Mouse (Mus musculus) retina, adult 2 months (tissue): ENCODE results near the gene Tnfsf8.

Experiments
- DNase-seq: peaks from one replicate; pipeline ENCODE4 v3.0.0-alpha.2; 2012; ENCODE audit warnings: low read depth, low spot score

Tnfsf8 gene

GRCm38 (mm10) chr4:63860688-63861540 lies at the start of gene Tnfsf8:
Gene Tnfsf8, minus strand, starts transcription at chr4:63861347.
- no peak for DNase-seq

- DNase-seq = no peak
Measured at GRCm38 (mm10) chr4:63908511-63908910, 47.4 kb upstream of the Tnfsf8 start.

GRCm38 (mm10) chr4:63907473-63907872 lies 46.3 kb upstream of the Tnfsf8 start:
- no peak for DNase-seq

DNA sequence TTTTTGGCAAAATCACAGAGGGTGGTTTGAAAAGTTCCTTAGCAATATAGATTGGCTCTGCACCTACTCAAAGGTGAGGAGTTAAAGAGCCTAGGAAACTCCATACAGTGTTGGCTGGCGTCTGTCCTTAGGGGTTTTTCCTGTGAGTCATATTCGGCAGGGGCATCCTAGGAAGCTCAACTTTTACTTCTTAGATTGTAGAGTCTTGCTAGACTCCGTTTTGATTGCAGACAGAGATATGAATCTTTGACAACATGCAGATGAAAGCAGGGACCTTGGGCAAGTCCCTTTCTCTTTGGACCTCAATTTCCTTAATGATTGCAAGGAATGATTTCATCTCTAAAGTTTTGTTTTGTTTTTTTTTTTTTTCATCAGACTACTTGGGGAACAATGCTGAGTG lies 44.9 kb upstream of the Tnfsf8 start:
- no peak for DNase-seq

GRCm38 (mm10) chr4:63899081-63899523 lies 38.0 kb upstream of the Tnfsf8 start:
- DNase-seq = no peak

DNA sequence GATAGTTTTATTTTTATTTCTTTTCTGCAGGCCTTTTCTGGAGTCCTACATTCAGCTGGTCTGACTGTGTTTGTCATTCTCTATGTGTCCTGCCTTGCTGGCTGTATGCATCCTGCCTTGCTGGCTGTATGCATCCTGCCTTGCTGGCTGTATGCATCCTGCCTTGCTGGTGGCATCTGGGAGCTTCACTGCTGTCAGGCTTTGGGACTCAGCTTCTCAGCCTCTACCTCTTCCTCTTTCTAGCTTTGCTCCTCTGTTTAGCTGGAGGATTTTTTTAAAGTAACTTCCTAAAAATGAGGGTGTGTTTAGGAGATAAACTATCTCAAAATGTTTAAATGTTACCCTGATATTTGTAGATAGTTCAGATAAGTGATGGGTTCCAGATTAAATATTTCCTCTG lies 36.0 kb upstream of the Tnfsf8 start:
- DNase-seq = no peak

DNA sequence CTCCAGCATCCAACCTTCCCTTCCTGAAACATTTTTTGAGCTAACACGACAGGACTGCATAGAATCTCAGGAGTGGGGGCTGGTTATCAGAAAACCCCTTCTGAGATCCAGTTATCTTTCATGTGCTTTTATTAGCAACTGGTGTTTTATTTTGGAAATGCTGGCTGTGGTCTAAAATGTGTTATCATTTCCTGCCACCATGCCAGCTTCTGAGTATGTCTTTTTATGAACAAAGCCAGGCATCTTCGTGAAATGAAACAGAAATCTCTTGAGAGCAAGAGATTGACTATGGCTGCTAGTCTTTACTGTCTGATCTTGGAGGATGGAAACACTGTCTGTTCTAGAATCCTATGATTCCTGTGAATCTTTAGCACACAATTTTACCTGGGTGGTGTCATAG lies 25.0 kb upstream of the Tnfsf8 start:
- no peak for DNase-seq

DNA sequence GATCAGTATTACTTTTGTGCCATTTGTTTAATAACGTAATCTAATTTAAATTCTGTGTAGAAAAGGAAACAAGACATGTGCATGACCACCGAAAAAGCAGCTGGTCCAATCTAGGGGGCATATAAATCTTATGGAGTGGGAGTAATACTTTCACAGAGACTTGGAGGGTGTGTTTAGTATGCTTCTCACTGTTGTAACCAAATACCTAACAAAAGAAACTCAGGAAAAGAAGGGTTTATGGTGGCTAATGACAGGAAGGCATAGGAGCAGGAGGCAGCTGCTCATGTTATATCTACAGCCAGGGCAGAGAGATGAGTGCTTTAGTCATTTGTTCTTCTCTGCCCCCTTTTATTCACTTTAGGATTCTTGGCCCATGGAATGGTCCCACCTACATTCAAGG lies 15.6 kb upstream of the Tnfsf8 start:
- DNase-seq = no peak

GRCm38 (mm10) chr4:63875480-63875879 lies 14.3 kb upstream of the Tnfsf8 start:
- no peak for DNase-seq

- DNase-seq = no peak
Measured at GRCm38 (mm10) chr4:63870678-63871077, 9.5 kb upstream of the Tnfsf8 start.

DNA sequence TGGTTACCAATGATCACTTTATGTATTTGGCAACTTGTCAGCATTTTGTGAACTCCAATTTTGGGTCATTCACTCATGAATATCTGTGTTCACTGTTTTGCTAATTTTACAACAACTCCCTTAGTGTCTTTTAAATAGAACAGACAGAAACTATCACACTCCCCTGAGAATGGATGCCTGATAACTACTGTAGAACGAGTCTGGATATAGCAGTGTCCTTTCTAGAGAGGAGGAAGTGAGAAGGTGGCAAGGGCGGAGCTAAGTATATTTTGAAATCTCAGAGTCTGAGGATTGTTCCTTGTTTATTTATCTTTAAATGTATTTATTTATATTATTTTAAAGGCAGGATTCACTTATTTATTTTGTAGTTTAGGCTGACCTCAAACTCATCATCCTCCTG lies 7.6 kb upstream of the Tnfsf8 start:
- no peak for DNase-seq

GRCm38 (mm10) chr4:63862953-63863352 lies 1.8 kb upstream of the Tnfsf8 start:
- DNase-seq = no peak

GRCm38 (mm10) chr4:63862092-63862697 lies 1.0 kb upstream of the Tnfsf8 start:
- no peak for DNase-seq

DNA sequence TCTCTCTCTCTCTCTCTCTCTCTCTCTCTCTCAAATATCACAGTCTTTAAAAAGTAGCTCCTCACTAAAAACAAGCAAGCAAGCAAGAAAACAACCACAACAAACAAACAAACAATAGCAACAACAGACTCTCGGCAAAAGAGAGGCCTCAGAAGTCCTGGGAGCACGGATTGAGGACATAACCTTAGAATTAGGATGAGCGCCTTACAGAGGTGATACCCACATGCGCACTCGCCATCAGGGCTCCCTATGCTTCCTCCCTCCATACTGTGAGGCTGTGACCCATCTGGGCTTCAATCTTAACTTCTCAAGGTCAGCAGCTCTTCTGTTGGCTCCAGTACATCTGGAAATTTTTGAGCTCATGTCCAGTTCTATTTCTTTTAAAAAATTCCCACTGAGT lies 911 bp downstream of the Tnfsf8 start:
- no peak for DNase-seq

DNA sequence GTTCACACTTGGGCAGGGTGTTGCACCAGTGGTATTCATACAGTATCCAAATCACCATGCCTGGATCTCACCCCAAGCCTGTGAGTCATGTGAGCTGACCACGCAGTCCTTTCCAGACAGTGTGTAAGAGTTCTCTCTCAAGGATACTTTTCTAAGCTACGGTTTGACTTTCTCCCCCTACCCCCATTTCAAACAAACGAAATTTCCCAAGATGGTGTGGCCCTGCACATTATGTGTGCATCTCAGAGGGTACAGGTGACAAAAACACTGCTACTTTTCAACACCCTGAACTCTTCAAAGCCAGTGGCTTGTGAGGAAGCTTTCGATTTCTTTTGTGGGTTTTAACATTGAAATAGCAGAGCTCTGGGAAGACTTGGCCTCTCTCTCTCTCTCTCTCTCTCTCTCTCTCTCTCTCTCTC lies 1.4 kb downstream of the Tnfsf8 start:
- no peak for DNase-seq

- DNase-seq = no peak
Measured at GRCm38 (mm10) chr4:63858646-63859224, 2.4 kb downstream of the Tnfsf8 start.

GRCm38 (mm10) chr4:63856764-63857163 lies 4.4 kb downstream of the Tnfsf8 start:
- DNase-seq = no peak

DNA sequence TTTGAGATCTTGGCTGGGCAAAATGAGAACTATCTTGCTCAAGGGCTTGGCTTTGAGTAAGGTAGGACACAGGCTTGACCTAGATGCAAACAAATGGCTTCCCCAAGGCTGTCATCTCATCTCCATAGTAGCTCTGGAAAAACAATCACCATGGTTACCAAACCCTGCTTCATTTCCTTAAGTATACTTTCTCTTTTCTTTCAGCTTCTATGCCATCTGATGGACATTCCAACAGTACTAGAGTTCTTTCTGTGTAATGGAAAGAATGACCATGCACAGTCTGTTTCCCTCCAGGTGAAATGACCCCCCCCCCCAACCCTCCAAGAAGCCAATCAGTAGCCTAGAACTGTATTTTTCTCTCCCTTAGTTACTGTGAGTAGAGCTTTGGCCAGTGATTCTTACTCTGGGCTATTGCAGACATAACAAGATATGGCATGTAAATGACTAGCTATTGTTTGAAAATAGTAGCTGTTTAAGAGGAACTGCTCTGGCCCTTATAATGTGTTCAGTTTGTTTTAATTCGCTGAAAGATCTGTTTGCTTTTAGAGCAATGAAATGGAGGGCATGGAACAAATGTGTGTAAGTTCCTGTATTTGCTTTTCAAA lies 7.3 kb downstream of the Tnfsf8 start:
- DNase-seq = no peak

- DNase-seq = no peak
Measured at GRCm38 (mm10) chr4:63850082-63850481, 11.1 kb downstream of the Tnfsf8 start.

DNA sequence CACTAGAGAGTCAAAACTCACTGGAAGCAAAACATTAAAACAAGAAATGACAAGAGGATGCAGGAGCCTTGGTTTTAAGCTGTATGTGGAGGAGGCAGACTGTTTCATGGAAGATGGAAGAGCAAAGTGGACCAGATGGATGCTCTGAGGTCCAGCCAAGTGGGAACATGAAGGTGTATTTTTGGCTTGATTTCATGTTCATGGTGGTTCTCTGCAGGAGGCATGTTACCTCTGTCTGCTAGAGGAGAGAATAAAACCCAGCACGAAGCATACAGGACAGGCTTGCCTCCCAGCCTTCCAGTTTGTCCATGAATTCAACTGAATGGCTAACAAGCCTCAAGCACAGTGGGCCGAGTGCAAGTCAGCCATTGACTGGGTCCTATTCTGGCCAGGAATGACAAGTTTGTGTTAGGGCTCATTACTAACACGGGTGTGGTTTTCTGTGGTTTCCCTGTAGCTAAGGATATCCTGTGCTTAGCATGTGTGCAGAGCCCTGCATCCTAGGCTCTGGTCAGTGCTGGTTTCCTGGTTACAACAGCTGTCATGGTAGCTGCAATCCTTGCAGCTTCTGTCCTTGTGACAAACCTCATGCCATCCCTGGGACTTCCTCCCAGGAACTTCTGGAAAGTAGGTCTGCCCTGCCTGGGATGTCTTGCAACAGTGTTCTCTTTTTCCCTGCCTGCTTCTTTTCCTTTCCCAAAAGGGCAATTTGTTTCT lies 14.1 kb downstream of the Tnfsf8 start:
- DNase-seq = no peak

DNA sequence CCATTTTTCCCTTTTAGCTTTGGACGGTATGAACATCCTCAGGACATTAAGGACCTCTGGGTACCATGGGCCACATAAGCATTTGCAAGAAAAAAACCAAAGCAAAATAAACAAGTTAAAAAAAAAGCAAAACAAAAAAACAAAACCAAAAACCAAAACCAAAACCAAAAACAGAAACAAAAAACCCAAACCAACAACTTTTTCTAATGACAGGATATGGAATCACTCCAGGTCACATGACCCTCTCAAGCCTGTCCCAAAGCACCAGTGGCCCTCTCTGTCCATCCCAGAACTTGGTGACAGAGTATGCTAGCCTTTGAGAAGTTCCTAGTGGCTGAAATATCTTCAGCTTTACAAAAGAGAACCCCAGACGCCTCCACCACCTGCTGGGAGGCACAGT lies 15.4 kb downstream of the Tnfsf8 start:
- no peak for DNase-seq

GRCm38 (mm10) chr4:63843924-63844323 lies 17.2 kb downstream of the Tnfsf8 start:
- DNase-seq = peak; percentile 15
